Mouse (Mus musculus) monocyte, adult 2 months (primary cell): ENCODE measurements at regions not wholly inside any gene's neighbourhood (a gene's known extent, or its start where the extent isn't known, plus 50 kb on each side); places are given as distances from the start of the nearest gene placed in this dataset.

Experiments used
- DNase-seq, 2 experiments: peaks; one replicate each; pipeline ENCODE4 v3.0.0; 2022; ENCODE audit warnings: low spot score in 2 of 2, low read depth in 1 of 2

- no peak for DNase-seq
Measured at GRCm38 (mm10) chr2:48535453-48535852, 278.5 kb upstream of the Acvr2a start.

DNA sequence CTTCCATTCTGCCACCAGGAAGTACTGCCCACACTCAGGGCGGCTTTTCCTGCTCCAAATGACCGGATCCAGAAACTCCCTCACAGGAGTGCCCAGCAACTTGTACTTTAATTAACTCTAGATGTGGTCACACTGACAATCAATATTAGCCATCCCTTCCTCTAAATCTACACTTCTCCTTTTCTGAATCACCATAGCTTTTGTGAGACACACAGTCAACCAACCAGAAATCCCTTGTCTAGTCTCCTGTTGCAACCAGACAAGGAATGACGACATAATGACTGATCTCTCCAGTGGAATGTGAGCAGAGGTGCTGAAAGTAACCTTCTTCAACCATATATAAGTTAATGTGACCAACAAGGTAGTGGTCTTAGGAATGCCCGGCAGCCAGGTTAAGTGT lies 277.0 kb upstream of the Acvr2a start:
- no peak for DNase-seq

- no peak for DNase-seq
Measured at GRCm38 (mm10) chr2:48538668-48539341, 275.1 kb upstream of the Acvr2a start.

- DNase-seq: no peak
Measured at GRCm38 (mm10) chr2:48539465-48540055, 274.3 kb upstream of the Acvr2a start.

DNA sequence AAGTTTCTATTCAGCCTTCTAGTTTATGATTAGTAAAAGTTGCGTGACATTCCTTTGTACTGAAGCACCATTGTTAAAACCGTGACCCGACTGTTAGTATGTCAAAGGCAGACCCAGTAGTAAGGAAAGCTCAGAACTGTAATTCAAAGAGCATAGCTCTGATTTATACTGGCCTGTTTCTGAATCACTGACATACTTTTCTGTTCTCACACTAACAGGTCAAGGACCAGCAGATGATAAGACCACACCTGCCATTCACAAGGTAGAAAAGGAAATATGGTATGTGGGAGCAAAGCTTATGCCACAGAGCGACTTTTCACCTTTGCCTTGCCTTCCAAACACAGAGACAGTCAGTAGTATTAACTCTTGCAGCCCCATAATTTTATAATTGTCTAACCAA lies 269.5 kb upstream of the Acvr2a start:
- no peak for DNase-seq

GRCm38 (mm10) chr2:48545072-48545471 lies 268.8 kb upstream of the Acvr2a start:
- DNase-seq: no peak

DNA sequence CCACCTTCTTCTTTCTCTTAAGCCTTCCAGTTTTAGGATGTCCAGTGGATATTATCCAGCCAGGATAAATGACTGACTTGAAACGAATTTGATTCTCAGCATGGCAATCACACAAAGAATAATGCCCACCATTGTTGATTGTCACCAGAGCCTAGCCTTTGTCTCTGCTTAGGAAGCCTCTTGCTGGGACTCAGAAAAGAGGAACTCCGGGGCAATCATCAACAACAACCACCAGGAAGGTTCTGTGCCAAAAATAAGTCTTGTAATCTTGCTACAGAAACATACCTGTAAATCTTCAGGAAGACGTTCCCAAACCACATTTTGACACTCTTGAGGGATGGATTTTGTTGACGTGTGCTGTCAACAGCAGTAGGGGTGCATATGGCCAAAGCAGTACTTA lies 268.2 kb upstream of the Acvr2a start:
- no peak for DNase-seq

GRCm38 (mm10) chr2:48546194-48546593 lies 267.7 kb upstream of the Acvr2a start:
- DNase-seq: no peak

DNA sequence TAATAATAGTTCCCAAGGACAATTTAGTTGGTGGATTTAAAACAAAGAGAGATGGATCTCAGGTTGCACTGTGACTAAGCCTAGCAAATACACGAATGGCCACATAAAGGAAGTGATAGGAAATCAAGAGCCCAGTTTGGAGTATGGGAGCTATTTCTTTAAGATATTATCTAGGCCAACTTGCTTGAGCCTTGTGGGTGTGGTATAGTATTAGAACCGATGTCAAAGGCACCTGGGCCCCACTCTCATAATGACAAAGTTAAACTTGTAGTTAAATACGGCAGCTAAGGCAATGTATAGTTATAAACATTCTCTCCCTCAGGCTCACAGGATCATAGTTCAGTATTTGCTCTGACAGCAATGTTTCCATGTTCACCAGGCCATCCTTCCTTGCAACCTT lies 257.3 kb upstream of the Acvr2a start:
- DNase-seq: no peak

DNA sequence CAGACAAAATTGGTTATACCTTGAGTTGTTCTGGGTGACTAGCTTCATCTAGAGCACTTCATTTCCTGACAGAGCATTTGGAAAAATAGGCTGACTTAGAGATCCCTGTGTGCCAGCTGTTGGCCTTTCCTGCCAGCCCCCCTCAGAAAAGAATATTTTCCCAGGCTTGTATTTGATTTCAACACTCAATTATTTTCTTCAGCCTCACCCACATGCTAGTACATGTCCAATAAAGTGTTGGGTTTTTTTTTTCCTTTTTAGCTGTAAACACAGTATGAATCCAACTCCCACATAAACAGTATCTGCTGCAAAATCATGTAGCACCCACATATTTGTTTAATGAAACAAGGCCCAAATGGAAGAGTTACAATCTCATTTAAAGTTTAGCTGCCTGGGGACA lies 256.8 kb upstream of the Acvr2a start:
- DNase-seq: no peak

- DNase-seq: no peak
Measured at GRCm38 (mm10) chr2:48558641-48559040, 255.3 kb upstream of the Acvr2a start.

DNA sequence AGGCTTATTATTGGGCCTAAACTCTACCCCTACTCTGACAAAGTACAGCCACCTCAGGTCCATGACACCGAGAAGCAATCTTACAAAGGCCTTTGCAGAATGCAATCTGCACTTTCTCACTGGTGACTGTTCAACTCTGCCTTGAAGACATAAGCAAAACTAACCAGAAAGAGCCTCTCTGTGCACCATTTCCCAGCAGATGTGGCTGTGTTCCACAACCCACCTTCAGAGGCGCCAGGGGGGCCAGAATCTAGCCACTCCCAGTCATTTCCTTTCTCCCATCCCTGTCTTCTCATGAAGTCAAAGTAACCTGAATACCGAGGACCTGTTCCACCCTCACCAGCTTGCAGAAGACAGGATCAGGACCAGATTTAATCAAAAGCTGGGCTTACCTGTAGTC lies 250.3 kb upstream of the Acvr2a start:
- DNase-seq: no peak

- DNase-seq: no peak
Measured at GRCm38 (mm10) chr2:48564170-48564569, 249.7 kb upstream of the Acvr2a start.

DNA sequence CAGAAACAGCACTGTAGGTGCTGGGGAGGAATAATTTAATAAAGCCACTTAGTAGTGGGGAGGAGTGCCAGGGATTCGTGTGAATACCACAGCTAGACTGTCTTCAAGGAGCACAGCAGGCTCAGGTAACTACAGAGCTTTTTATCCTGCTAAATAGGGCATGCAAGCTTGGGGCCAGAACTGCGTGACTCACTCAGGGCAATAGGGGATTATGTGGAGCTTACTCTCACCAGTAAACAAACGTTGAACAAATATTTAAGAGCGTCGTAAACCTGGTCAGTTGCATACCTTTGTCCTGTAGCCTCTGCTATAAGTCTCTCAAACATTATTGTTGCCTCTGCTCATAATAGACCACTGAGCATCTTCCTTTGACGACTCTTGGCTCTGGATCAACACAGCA lies 246.0 kb upstream of the Acvr2a start:
- no peak for DNase-seq

DNA sequence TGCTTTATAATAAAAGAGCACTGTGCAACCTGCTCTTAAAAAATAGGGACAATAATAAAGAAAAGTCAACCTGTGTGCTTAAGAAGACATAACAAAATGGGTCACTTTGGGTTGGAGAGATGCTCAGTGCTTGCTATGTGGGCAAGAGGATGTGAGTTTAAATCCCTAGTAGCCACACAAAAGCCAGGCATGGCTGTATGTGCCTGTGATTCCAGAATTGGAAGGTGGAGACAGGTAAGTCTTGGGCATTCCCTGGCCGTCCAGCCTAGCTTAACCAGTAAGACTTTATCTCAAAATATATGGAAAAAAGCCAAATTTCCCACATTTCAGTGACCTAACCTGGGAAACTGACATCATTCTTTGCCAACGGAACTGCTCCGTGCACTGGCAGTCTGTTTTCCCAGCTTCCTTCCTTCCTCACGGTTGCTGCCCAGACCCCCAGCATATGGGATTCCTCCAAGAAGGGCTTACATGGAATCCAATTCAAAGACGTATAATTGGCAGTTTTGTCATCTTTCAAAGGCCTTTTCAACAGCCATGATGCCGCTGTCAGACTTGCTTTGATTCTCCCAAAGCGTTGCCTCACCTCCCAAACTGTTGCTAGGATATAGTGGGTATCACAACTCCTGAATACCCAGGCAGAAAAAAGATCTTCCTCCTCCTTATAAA lies 227.6 kb upstream of the Acvr2a start:
- no peak for DNase-seq

- DNase-seq: no peak
Measured at GRCm38 (mm10) chr2:48586831-48587169, 227.1 kb upstream of the Acvr2a start.

- DNase-seq: no peak
Measured at GRCm38 (mm10) chr2:48589709-48590108, 224.2 kb upstream of the Acvr2a start.

GRCm38 (mm10) chr2:48597793-48598583 lies 215.9 kb upstream of the Acvr2a start:
- DNase-seq: no peak

DNA sequence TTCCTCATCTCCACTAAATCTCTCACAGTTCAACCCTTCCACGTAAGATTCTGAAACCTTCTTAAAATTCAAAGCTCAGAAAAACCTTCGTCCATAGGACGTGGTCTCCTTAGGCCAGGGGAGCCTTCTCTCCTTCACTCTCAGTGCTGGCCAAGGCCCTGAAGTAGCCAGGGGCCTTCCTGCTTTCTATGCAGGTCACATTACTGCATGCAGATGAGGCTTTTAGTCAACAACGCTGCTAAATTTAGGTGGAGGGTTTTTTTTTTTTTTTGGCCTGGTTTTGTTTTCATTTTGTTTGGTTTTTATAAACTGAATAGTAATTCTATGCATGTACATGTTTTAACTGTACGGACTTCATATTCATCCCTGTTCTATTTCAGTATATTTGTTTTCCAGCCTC lies 214.5 kb upstream of the Acvr2a start:
- no peak for DNase-seq

- DNase-seq: no peak
Measured at GRCm38 (mm10) chr2:48601855-48602254, 212.1 kb upstream of the Acvr2a start.

DNA sequence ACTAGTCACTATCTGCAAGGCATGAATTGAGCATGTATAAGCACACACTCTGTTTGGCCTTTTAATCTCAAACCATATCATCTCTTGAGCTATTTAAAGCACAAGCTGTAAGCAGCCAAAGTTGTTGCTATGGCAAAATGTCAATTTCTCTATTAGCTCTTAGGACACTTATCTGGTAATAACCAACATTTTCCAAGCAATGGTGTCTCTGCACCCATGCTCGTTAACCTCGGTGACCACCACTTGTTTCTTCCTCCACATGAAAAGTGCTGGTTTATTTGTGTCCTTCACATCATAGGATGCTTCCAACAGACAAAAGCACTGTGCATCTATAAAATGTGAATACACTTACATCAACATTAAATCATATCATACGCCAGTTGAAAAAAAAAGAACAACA lies 204.4 kb upstream of the Acvr2a start:
- no peak for DNase-seq

GRCm38 (mm10) chr2:48612251-48612650 lies 201.7 kb upstream of the Acvr2a start:
- DNase-seq: no peak
